Mouse (Mus musculus): Measurements from ENCODE around the gene Recql. TPM values are rescaled to one million over a fixed set of nuclear protein-coding genes. Genes with fewer than 3 reads are reported as not detected.

The Recql gene
- polyA plus RNA-seq, 1 experiment: 59.3 TPM

DNA sequence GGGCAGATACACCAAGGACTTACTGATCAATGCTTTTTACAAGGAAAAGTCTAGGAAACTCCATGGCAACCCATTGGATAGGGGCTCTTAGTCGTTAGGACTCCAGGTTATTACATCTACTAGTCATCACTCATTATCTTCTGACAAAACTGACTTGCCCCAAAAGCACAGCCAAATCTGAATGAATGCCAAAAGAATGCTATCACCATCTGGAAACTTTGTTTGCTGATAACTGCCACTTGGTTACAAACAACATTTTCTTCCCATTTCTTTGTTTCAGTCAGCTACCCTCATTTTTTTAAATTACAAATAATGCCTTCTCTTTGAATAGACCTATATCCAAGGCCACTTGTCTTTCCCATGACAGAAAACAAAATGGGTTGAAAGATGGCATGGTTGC lies 57.7 kb downstream of the Recql start:
- Histone ChIP-seq H3K4me1 (ENCODE audit: control insufficient read depth, insufficient read depth, low read length) (no peaks in the 10 kb centered on the region), H3K27ac (ENCODE audit: control insufficient read depth, insufficient read depth, low read depth, low read length, poor library complexity) (no peak overlapping the region), H3K4me3 (replicated peaks; ENCODE audit: control insufficient read depth, low read depth, low read length) (no peak overlapping the region)
- TF ChIP-seq CTCF (IDR thresholded peaks at IDR 0.05; ENCODE audit: control insufficient read depth, insufficient read depth, low read length) (no peak), POLR2A (IDR thresholded peaks at IDR 0.05; ENCODE audit: borderline replicate concordance, control insufficient read depth, low read depth, low read length) (no peak)
- 42% methylated on average over 1 of the region's 1 CpGs for WGBS

DNA sequence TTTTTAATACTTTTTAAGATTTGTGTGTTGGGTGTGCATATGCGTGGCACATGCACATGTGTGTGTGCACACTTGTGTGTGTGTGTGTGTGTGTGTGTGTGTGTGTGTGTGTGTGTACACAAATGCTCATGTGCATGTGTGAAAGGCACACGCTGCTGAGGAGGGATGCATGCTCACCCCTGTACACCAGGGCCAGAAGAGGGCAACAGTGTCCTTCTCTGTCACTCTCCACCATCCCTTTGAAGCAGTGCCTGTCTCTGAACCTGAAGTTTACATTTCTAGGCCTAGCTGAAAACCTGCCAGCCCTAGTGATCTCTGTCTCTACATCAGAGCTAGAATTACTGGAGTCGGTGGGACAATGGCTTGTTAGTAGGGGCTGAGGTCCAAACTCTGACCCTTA lies 60.3 kb downstream of the Recql start:
- TF ChIP-seq POLR2A (IDR thresholded peaks at IDR 0.05; ENCODE audit: borderline replicate concordance, control insufficient read depth, low read depth, low read length) (no peak), CTCF (IDR thresholded peaks at IDR 0.05; ENCODE audit: control insufficient read depth, insufficient read depth, low read length) (no peak)
- WGBS: 76% methylated on average over 3 of the region's 3 CpGs
- no peak overlapping the region for H3K4me3 ChIP-seq (replicated peaks; ENCODE audit: control insufficient read depth, low read depth, low read length)
- no peak overlapping the region for H3K27ac ChIP-seq (ENCODE audit: control insufficient read depth, insufficient read depth, low read depth, low read length, poor library complexity)
- no peaks in the 10 kb centered on the region for H3K4me1 ChIP-seq (ENCODE audit: control insufficient read depth, insufficient read depth, low read length)

DNA sequence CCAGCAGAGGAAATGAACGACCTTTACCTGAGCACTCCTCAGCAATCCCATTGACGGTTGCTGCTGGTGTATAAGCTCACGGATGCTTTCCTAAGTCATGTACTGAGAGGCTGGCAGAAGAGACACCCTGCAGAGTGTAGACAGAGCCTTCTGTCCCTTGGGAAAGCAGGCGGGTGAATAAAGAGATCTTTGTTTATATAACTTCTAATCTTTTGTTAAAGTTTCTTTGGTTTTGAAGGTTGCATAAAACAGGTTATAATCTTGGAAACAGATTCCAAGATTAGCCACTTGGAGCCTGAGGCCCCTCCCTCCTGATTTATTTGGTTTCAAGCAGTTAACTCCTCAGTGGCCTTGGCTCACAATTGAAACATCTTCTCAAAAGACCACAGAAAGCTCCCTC lies 64.0 kb downstream of the Recql start, which contains the start of gene Slco1a5:
Gene Slco1a5 (minus strand): TSS at position 101 of the 400 bp plus-strand sequence.
- Histone ChIP-seq H3K4me1 (ENCODE audit: control insufficient read depth, insufficient read depth, low read length) (no peaks in the 10 kb centered on the region), H3K4me3 (replicated peaks; ENCODE audit: control insufficient read depth, low read depth, low read length) (no peak within 1 kb of the TSS), H3K27ac (ENCODE audit: control insufficient read depth, insufficient read depth, low read depth, low read length, poor library complexity) (no peak within 1 kb of the TSS)
- 58% methylated on average over 4 of the region's 4 CpGs for WGBS
- TF ChIP-seq CTCF (IDR thresholded peaks at IDR 0.05; ENCODE audit: control insufficient read depth, insufficient read depth, low read length): no peak
- TF ChIP-seq POLR2A (IDR thresholded peaks at IDR 0.05; ENCODE audit: borderline replicate concordance, control insufficient read depth, low read depth, low read length): no peak

DNA sequence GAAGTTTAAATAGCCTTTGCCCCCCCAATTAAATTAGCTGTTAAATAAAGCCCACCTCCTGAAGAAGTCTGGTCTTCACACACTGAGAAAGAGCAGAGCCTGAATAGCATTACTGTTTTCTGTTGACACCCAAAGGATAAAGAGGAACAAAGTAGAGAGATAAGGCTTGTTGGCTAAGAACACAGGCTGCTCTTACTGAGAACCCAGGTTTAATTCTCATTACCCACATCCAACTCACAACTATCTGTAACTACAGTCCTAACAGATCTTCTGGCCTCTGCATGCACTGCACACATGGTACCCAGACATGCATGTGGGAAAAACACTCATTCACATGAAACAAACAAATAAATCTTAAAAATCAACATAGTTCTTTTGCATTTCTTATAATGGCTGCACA lies 69.8 kb downstream of the Recql start:
- TF ChIP-seq CTCF (IDR thresholded peaks at IDR 0.05; ENCODE audit: control insufficient read depth, insufficient read depth, low read length): no peak
- TF ChIP-seq POLR2A (IDR thresholded peaks at IDR 0.05; ENCODE audit: borderline replicate concordance, control insufficient read depth, low read depth, low read length): no peak
- no peaks in the 10 kb centered on the region for H3K4me1 ChIP-seq (ENCODE audit: control insufficient read depth, insufficient read depth, low read length)
- H3K4me3 ChIP-seq (replicated peaks; ENCODE audit: control insufficient read depth, low read depth, low read length): no peak overlapping the region
- no peak overlapping the region for H3K27ac ChIP-seq (ENCODE audit: control insufficient read depth, insufficient read depth, low read depth, low read length, poor library complexity)

DNA sequence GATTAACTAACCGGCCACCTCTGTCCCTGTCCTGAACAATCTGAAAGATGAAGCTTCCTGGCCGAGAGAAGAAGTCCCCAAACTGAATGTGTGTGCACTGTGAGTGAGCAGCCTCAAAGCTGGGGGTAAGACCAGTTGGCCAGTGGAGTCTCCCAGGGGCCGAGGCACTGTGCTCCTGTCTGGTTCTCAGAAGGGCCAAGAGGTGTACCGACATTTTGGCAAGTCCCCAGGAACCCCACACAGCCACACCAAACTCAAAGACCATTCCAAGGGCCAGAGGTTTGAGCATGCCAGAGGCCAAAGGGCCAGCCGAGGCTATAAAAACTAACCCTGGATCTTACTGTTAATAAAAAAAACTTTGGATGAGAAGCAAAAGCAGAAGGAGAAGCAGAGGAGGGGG lies 72.6 kb downstream of the Recql start:
- Histone ChIP-seq H3K4me1 (ENCODE audit: control insufficient read depth, insufficient read depth, low read length) (no peaks in the 10 kb centered on the region), H3K4me3 (replicated peaks; ENCODE audit: control insufficient read depth, low read depth, low read length) (no peak overlapping the region), H3K27ac (ENCODE audit: control insufficient read depth, insufficient read depth, low read depth, low read length, poor library complexity) (no peak overlapping the region)
- WGBS: 67% methylated on average over 5 of the region's 5 CpGs
- TF ChIP-seq POLR2A (IDR thresholded peaks at IDR 0.05; ENCODE audit: borderline replicate concordance, control insufficient read depth, low read depth, low read length) (no peak), CTCF (IDR thresholded peaks at IDR 0.05; ENCODE audit: control insufficient read depth, insufficient read depth, low read length) (no peak)

DNA sequence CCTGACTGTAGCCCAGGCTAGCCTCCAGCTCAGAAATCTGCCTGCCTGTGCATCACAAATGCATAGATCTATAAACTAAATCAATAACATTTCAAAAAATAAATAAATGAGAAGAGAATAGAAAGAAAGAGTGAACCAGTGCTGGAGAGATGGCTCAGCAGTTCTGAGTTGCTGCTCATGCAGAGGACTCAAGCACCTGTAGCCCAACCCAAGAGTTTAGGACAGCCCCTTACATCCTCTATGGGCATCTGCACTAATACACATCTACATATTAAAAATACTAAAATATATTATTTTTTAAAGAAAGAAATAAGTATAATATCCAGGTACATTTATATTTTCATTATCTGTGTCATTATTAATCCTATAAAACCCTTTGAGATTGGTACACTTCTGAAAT lies 81.8 kb downstream of the Recql start:
- Histone ChIP-seq H3K4me1 (ENCODE audit: control insufficient read depth, insufficient read depth, low read length) (no peaks in the 10 kb centered on the region), H3K27ac (ENCODE audit: control insufficient read depth, insufficient read depth, low read depth, low read length, poor library complexity) (no peak overlapping the region), H3K4me3 (replicated peaks; ENCODE audit: control insufficient read depth, low read depth, low read length) (no peak overlapping the region)
- no peak for TF ChIP-seq POLR2A (IDR thresholded peaks at IDR 0.05; ENCODE audit: borderline replicate concordance, control insufficient read depth, low read depth, low read length)
- no peak for TF ChIP-seq CTCF (IDR thresholded peaks at IDR 0.05; ENCODE audit: control insufficient read depth, insufficient read depth, low read length)

Other genes starting within 250 kb of the Recql start
- not detected in 2 replicates for gene Slco1a6, start 178.6 kb downstream of the Recql start, polyA plus RNA-seq (2011; ENCODE audit: insufficient read depth, insufficient read length, low replicate concordance, missing spikeins)
- gene Iapp, start 88.7 kb downstream of the Recql start, polyA plus RNA-seq (2011; ENCODE audit: insufficient read depth, insufficient read length, low replicate concordance, missing spikeins): not detected in 2 replicates
- gene Slco1a5, start 64.1 kb downstream of the Recql start, polyA plus RNA-seq (2011; ENCODE audit: insufficient read depth, insufficient read length, low replicate concordance, missing spikeins): 0.62 TPM in 1 of 2 replicates, not detected in the other
- gene Pyroxd1, start 41.4 kb downstream of the Recql start, polyA plus RNA-seq (2011; ENCODE audit: insufficient read depth, insufficient read length, low replicate concordance, missing spikeins): 2.5 and 5.2 TPM in 2 replicates
- 9.3 and 13.2 TPM in 2 replicates for gene Golt1b, start 134 bp upstream of the Recql start, polyA plus RNA-seq (2011; ENCODE audit: insufficient read depth, insufficient read length, low replicate concordance, missing spikeins)
- gene Spx, start 26.4 kb upstream of the Recql start, polyA plus RNA-seq (2011; ENCODE audit: insufficient read depth, insufficient read length, low replicate concordance, missing spikeins): not detected in 2 replicates
- gene Gys2, start 86.0 kb upstream of the Recql start, polyA plus RNA-seq (2011; ENCODE audit: insufficient read depth, insufficient read length, low replicate concordance, missing spikeins): 8.2 TPM in 1 of 2 replicates, not detected in the other
- gene Ldhb, start 120.9 kb upstream of the Recql start, polyA plus RNA-seq (2011; ENCODE audit: insufficient read depth, insufficient read length, low replicate concordance, missing spikeins): 6.4 and 46.9 TPM in 2 replicates
- 1.7 and 1.8 TPM in 2 replicates for gene Kcnj8, start 184.5 kb upstream of the Recql start, polyA plus RNA-seq (2011; ENCODE audit: insufficient read depth, insufficient read length, low replicate concordance, missing spikeins)